26 mouse cellular contexts compared by ENCODE assay signal in the genomic region with DNA sequence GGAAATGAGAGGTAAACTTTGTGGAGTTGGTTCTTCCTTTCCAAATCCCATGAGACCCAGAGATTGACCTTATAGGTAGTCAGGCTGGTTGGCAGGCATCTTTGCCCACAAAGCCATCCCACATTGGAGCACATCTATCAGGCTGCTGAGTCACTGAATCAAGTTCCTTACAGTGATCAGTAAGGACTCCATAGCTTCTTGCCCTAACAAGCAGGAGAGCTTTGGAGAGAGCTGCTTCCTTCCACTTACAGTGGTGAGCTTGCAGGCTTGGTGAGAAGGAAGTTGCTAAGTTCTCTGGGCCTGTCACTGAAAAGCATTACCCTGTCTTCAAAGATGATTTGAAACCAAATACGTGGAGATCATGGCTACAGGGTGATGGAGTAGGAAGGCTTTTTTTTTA.
DNase-seq lines count a peak whose midpoint lies in the region; ATAC-seq and TF ChIP-seq lines count a peak whose summit lies in the region.
"Had no signal": no experiment of that assay in that cellular context is flagged by ENCODE, and none has a peak within 500 bp of the region (broad histone marks: within the 10 kb centered on the region; RNA-seq: fewer than 3 reads in every experiment).

No protein-coding gene starts in this region.

- no peaks in the 10 kb centered on the region for H3K27me3 ChIP-seq in cerebellum, adult 2 months (ENCODE audit: control insufficient read depth, insufficient read depth, low read length)
- H3K27me3 ChIP-seq: CH12.LX; embryonic facial prominence, embryonic 12.5 days; embryonic facial prominence, embryonic 15.5 days; heart, embryonic 12.5 days; heart, embryonic 15.5 days; hindbrain, embryonic 12.5 days; hindbrain, embryonic 15.5 days had no signal

- peak; percentile 23 to 43; a peak in 2 of 4 replicates for ATAC-seq in hematopoietic stem cell, adult 5-6 weeks (replicated peaks in 1 of 2; ENCODE audit: insufficient read depth in 1 of 2, low FRiP score in 2 of 2, low TSS enrichment in 1 of 2, low read depth in 1 of 2, poor library complexity in 2 of 2, severe bottlenecking in 2 of 2)
- ATAC-seq: forebrain, embryonic 14.5 days; forebrain, postnatal 0 days; intestine, postnatal 0 days had no signal

- no peak overlapping the region for H3K27ac ChIP-seq in cerebellum, adult 2 months (ENCODE audit: insufficient read depth, low read length)
- H3K27ac ChIP-seq: embryonic facial prominence, embryonic 12.5 days; embryonic facial prominence, embryonic 15.5 days; gastrocnemius, adult 2 months; heart, embryonic 15.5 days; hindbrain, embryonic 12.5 days; hindbrain, embryonic 15.5 days had no signal

- no peak for TF ChIP-seq POLR2A in cerebellum, adult 2 months (IDR thresholded peaks at IDR 0.05; ENCODE audit: borderline replicate concordance, insufficient read depth, low read length)

- 95% methylated on average over 1 of the region's 1 CpGs for WGBS in cerebellum, adult 2 months

- H3K4me1 ChIP-seq in cerebellum, adult 2 months (ENCODE audit: control insufficient read depth, insufficient read depth, low read length): peaks cover 5% of the 10 kb centered on the region; the same call in 1 of the 2 replicates
- H3K4me1 ChIP-seq: hindbrain, embryonic 12.5 days had no signal

- TF ChIP-seq CTCF in cerebellum, adult 2 months (IDR thresholded peaks at IDR 0.05; ENCODE audit: borderline replicate concordance, insufficient read depth, low read depth, low read length): no peak

- DNase-seq in 3T3-L1 (ENCODE audit: low read depth, low spot score) (peak; percentile 41), NIH3T3 (ENCODE audit: low read depth) (peak; percentile 28)
- no peak for DNase-seq in cerebellum, adult 2 months
- DNase-seq in urinary bladder, postnatal 14 days (ENCODE audit: low spot score): no peak
- no peak for DNase-seq in spleen, postnatal 10 days (ENCODE audit: low spot score in 2 of 2)
- DNase-seq: adrenal gland, adult 2 months; adrenal gland, postnatal 14 days; cerebellum, adult 11 months; cerebellum, adult 8-10 months; cerebellum, postnatal 14 days; forebrain, postnatal 0 days; gastrocnemius, adult 2 months; gastrocnemius, postnatal 14 days; heart, adult 18-20 months; heart, postnatal 10 days; heart, postnatal 4 days had no signal

- H3K4me3 ChIP-seq in cerebellum, adult 2 months (replicated peaks; ENCODE audit: insufficient read depth, low read depth, low read length): no peak overlapping the region
- H3K4me3 ChIP-seq: embryonic facial prominence, embryonic 12.5 days; embryonic facial prominence, embryonic 15.5 days; gastrocnemius, adult 2 months; heart, embryonic 12.5 days; heart, embryonic 15.5 days; hindbrain, embryonic 12.5 days; hindbrain, embryonic 15.5 days had no signal

Comparison
In these comparisons a context has a peak if more than half of its experiments do, and no peak if none do; other contexts are left out.
1. DNase-seq: peak in 3T3-L1 (single experiment) and NIH3T3 (single experiment); none in cerebellum, adult 2 months (0 of 2), urinary bladder, postnatal 14 days (single experiment) and spleen, postnatal 10 days (0 of 2).